In the genomic region with DNA sequence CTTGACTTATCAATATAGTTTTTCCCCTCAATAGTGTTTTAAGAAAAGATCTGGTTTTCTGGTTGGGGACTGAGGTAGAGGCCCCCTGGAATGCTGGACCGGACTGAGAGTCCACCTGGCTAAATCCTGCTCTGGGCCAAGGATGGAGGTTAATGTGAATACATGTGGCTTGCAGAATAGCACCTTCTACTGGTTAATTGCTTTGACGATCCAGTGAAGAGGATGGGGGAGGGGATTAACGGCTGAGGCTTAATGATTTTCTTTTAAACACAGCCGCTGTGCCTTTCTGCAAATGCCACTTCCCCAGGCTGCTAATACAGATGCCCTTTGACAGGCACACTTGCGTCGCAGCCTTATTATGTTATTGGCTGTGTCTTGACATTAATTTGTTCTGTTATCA, we compare ENCODE assay signal across 8 mouse cellular contexts. TPM values are rescaled to one million over a fixed set of nuclear protein-coding genes. Genes with fewer than 3 reads are reported as not detected.
A peak's percentile ranks its signal among the peaks of the same experiment; 100 is the strongest.
DNase-seq lines count a peak whose midpoint lies in the region; ATAC-seq lines count a peak whose summit lies in the region.

No protein-coding gene starts in this region.

- WGBS in heart, embryonic 10.5 days, result 26% methylated on average over 6 of the region's 6 CpGs
- WGBS in hindbrain, embryonic 11.5 days, result 9% methylated on average over 6 of the region's 6 CpGs
- 7% methylated on average over 6 of the region's 6 CpGs for WGBS in limb, embryonic 13.5 days
- whole genome bisulfite sequencing in neural tube, embryonic 15.5 days, result 2% methylated on average over 6 of the region's 6 CpGs

- peak overlapping the region; percentile 59; the same call in 1 of the 2 replicates for H3K27ac ChIP-seq in heart, embryonic 10.5 days
- peak overlapping the region; percentile 80 for H3K27ac ChIP-seq in hindbrain, embryonic 11.5 days (ENCODE audit: low read depth, low read length)
- no peak overlapping the region for H3K27ac ChIP-seq in limb, embryonic 13.5 days
- peak overlapping the region; percentile 98 for H3K27ac ChIP-seq in neural tube, embryonic 15.5 days (replicated peaks)

- no peak for ATAC-seq in hindbrain, embryonic 11.5 days (ENCODE audit: low FRiP score)
- no peak for ATAC-seq in limb, embryonic 13.5 days (ENCODE audit: low FRiP score, low read depth)
- no peak for ATAC-seq in neural tube, embryonic 15.5 days (ENCODE audit: low FRiP score)

- no peaks in the 10 kb centered on the region for H3K36me3 ChIP-seq in heart, embryonic 10.5 days
- H3K36me3 ChIP-seq in hindbrain, embryonic 11.5 days (ENCODE audit: control insufficient read depth, insufficient read depth, low read length), result no peaks in the 10 kb centered on the region
- H3K36me3 ChIP-seq in limb, embryonic 13.5 days, result no peaks in the 10 kb centered on the region
- no peaks in the 10 kb centered on the region for H3K36me3 ChIP-seq in neural tube, embryonic 15.5 days

- no peaks in the 10 kb centered on the region for H3K9me3 ChIP-seq in heart, embryonic 10.5 days
- H3K9me3 ChIP-seq in hindbrain, embryonic 11.5 days (ENCODE audit: control insufficient read depth, low read length), result no peaks in the 10 kb centered on the region
- H3K9me3 ChIP-seq in limb, embryonic 13.5 days, result no peaks in the 10 kb centered on the region
- H3K9me3 ChIP-seq in neural tube, embryonic 15.5 days (replicated peaks), result no peaks in the 10 kb centered on the region

- DNase-seq in heart, embryonic 10.5 days (ENCODE audit: low spot score), result no peak
- no peak for DNase-seq in heart, postnatal 4 days
- DNase-seq in cerebellum, postnatal 14 days, result peak; percentile 64 to 71
- DNase-seq in hindbrain, embryonic 11.5 days (ENCODE audit: low spot score), result peak; percentile 67
- no peak for DNase-seq in urinary bladder, postnatal 36 days (ENCODE audit: low spot score in 2 of 2)
- no peak for DNase-seq in gastrocnemius, postnatal 36 days

- peak overlapping the region; percentile 99 for H3K4me3 ChIP-seq in heart, embryonic 10.5 days
- peak overlapping the region; percentile 100 for H3K4me3 ChIP-seq in hindbrain, embryonic 11.5 days (ENCODE audit: low read depth, low read length)
- H3K4me3 ChIP-seq in limb, embryonic 13.5 days, result peak overlapping the region; percentile 97
- peak overlapping the region; percentile 98 for H3K4me3 ChIP-seq in neural tube, embryonic 15.5 days (replicated peaks)

- peaks cover 30% of the 10 kb centered on the region for H3K4me1 ChIP-seq in heart, embryonic 10.5 days
- 0 out of 2 replicates have a peak, but pooled peaks cover 3% of the 10 kb centered on the region for H3K4me1 ChIP-seq in hindbrain, embryonic 11.5 days (replicated peaks; ENCODE audit: control insufficient read depth, insufficient read depth, low read length)
- H3K4me1 ChIP-seq in limb, embryonic 13.5 days, result peaks cover 52% of the 10 kb centered on the region
- H3K4me1 ChIP-seq in neural tube, embryonic 15.5 days, result peaks cover 41% of the 10 kb centered on the region

- H3K4me2 ChIP-seq in hindbrain, embryonic 11.5 days (replicated peaks; ENCODE audit: low read depth, low read length), result peak overlapping the region; percentile 46
- H3K4me2 ChIP-seq in limb, embryonic 13.5 days (replicated peaks), result peak overlapping the region; percentile 76
- peak overlapping the region; percentile 61 for H3K4me2 ChIP-seq in neural tube, embryonic 15.5 days

- intact Hi-C loops in gastrocnemius, postnatal 36 days (cut with DNase I), result no loop called here

- H3K9ac ChIP-seq in hindbrain, embryonic 11.5 days (ENCODE audit: low read depth, low read length), result peak overlapping the region; percentile 99; the same call in 1 of the 2 replicates
- peak overlapping the region; percentile 100; the same call in 1 of the 2 replicates for H3K9ac ChIP-seq in limb, embryonic 13.5 days
- H3K9ac ChIP-seq in neural tube, embryonic 15.5 days (replicated peaks), result peak overlapping the region; percentile 36

- no peaks in the 10 kb centered on the region for H3K27me3 ChIP-seq in heart, embryonic 10.5 days (ENCODE audit: insufficient read depth, poor library complexity, severe bottlenecking)
- no peaks in the 10 kb centered on the region for H3K27me3 ChIP-seq in hindbrain, embryonic 11.5 days (ENCODE audit: control insufficient read depth, insufficient read depth, low read length)
- H3K27me3 ChIP-seq in limb, embryonic 13.5 days, result no peaks in the 10 kb centered on the region
- H3K27me3 ChIP-seq in neural tube, embryonic 15.5 days (replicated peaks), result no peaks in the 10 kb centered on the region

RNA-seq across cellular contexts. Expression of a gene that starts 2.5 kb away (rescaled TPM):
- 27.6 and 31.6 TPM in 2 replicates for polyA plus RNA-seq in heart, embryonic 10.5 days (2016; fragmentation: Nextera tagmentation; extraction: Ambion mirVana)
- 10 to 100 TPM; 70.0 to 72.5 TPM for total RNA-seq in heart, postnatal 4 days (2021)
- polyA plus RNA-seq in hindbrain, embryonic 11.5 days (2014; fragmentation: Nextera tagmentation; extraction: Ambion mirVana), result 40.5 and 50.0 TPM in 2 replicates
- 24.1 and 24.2 TPM in 2 replicates for polyA plus RNA-seq in limb, embryonic 13.5 days (2015; fragmentation: Nextera tagmentation; extraction: Ambion mirVana)
- 31.8 and 34.6 TPM in 2 replicates for polyA plus RNA-seq in neural tube, embryonic 15.5 days (2015; fragmentation: Nextera tagmentation; extraction: Ambion mirVana)
- 10 to 100 TPM; 47.6 to 66.2 TPM for total RNA-seq in gastrocnemius, postnatal 36 days (2021)

RNA-seq across cellular contexts. Expression of a gene that starts 47.5 kb away (rescaled TPM):
- 3,222 and 3,587 TPM in 2 replicates for polyA plus RNA-seq in heart, embryonic 10.5 days (2016; fragmentation: Nextera tagmentation; extraction: Ambion mirVana)
- 100 to 1,000 TPM; 303 to 307 TPM for total RNA-seq in heart, postnatal 4 days (2021)
- polyA plus RNA-seq in hindbrain, embryonic 11.5 days (2014; fragmentation: Nextera tagmentation; extraction: Ambion mirVana), result 1,515 and 1,668 TPM in 2 replicates
- polyA plus RNA-seq in limb, embryonic 13.5 days (2015; fragmentation: Nextera tagmentation; extraction: Ambion mirVana), result 1,739 and 1,773 TPM in 2 replicates
- polyA plus RNA-seq in neural tube, embryonic 15.5 days (2015; fragmentation: Nextera tagmentation; extraction: Ambion mirVana), result 1,173 and 1,202 TPM in 2 replicates
- total RNA-seq in gastrocnemius, postnatal 36 days (2021), result 100 to 1,000 TPM; 104 to 128 TPM

Comparison
In these comparisons a context has a peak if more than half of its experiments do, and no peak if none do; other contexts are left out.
1. DNase-seq: peak in cerebellum, postnatal 14 days (2 of 2) and hindbrain, embryonic 11.5 days (single experiment); none in heart, embryonic 10.5 days (single experiment), heart, postnatal 4 days (single experiment), urinary bladder, postnatal 36 days (0 of 2) and gastrocnemius, postnatal 36 days (0 of 2).
2. H3K9ac ChIP-seq: peak in every context shown above with its lines; median percentile 100 in limb, embryonic 13.5 days; 99 in hindbrain, embryonic 11.5 days; 36 in neural tube, embryonic 15.5 days.
3. Peak in every context shown above with its lines, with median percentiles within 50 percentile points of each other: H3K4me3 ChIP-seq and H3K4me2 ChIP-seq.